Mouse (Mus musculus): ENCODE measurements around the gene Laptm5. TPM values are rescaled to one million over a fixed set of nuclear protein-coding genes. Genes with fewer than 3 reads are reported as not detected.
A peak's percentile ranks its signal among the peaks of the same experiment; 100 is the strongest.

Laptm5 gene
- polyA plus RNA-seq, 1 experiment from 2014 or later: 27.6 TPM

GRCm38 (mm10) chr4:130878273-130879047, 34.5 kb upstream of the Laptm5 start:
- peaks cover 16% of the 10 kb centered on the region; the same call in 1 of the 2 replicates for H3K27me3 ChIP-seq (replicated peaks; ENCODE audit: control insufficient read depth, insufficient read depth, low read length)
- peak overlapping the region; percentile 9; the same call in 1 of the 2 replicates for H3K27ac ChIP-seq (ENCODE audit: low read depth, low read length)
- H3K9me3 ChIP-seq (replicated peaks; ENCODE audit: control insufficient read depth, low read length): no peaks in the 10 kb centered on the region
- H3K4me2 ChIP-seq (ENCODE audit: low read length): peak overlapping the region; percentile 43
- no peaks in the 10 kb centered on the region for H3K36me3 ChIP-seq (ENCODE audit: control insufficient read depth, insufficient read depth, low read length)
- peak; percentile 94 for DNase-seq (ENCODE audit: low spot score)
- WGBS: 7% methylated on average over 21 of the region's 21 CpGs
- peak; percentile 81 for ATAC-seq
- peaks cover 11% of the 10 kb centered on the region; the same call in 1 of the 2 replicates for H3K4me1 ChIP-seq (ENCODE audit: control insufficient read depth, insufficient read depth, low read length)
- H3K9ac ChIP-seq (ENCODE audit: low read length): peak overlapping the region; percentile 52
- no peak overlapping the region for H3K4me3 ChIP-seq (ENCODE audit: low read depth, low read length)

GRCm38 (mm10) chr4:130879048-130879384, 33.9 kb upstream of the Laptm5 start:
- H3K9me3 ChIP-seq (replicated peaks; ENCODE audit: control insufficient read depth, low read length): no peaks in the 10 kb centered on the region
- no peaks in the 10 kb centered on the region for H3K36me3 ChIP-seq (ENCODE audit: control insufficient read depth, insufficient read depth, low read length)
- peaks cover 16% of the 10 kb centered on the region; the same call in 1 of the 2 replicates for H3K27me3 ChIP-seq (replicated peaks; ENCODE audit: control insufficient read depth, insufficient read depth, low read length)
- H3K4me3 ChIP-seq (ENCODE audit: low read depth, low read length): no peak overlapping the region
- ATAC-seq: peak; percentile 31; the same call in 1 of the 2 replicates
- WGBS: 81% methylated on average over 1 of the region's 1 CpGs
- H3K27ac ChIP-seq (ENCODE audit: low read depth, low read length): no peak overlapping the region
- no peak overlapping the region for H3K4me2 ChIP-seq (ENCODE audit: low read length)
- H3K4me1 ChIP-seq (ENCODE audit: control insufficient read depth, insufficient read depth, low read length): peaks cover 12% of the 10 kb centered on the region; the same call in 1 of the 2 replicates
- DNase-seq (ENCODE audit: low spot score): no peak
- peak overlapping the region; percentile 52 for H3K9ac ChIP-seq (ENCODE audit: low read length)

DNA sequence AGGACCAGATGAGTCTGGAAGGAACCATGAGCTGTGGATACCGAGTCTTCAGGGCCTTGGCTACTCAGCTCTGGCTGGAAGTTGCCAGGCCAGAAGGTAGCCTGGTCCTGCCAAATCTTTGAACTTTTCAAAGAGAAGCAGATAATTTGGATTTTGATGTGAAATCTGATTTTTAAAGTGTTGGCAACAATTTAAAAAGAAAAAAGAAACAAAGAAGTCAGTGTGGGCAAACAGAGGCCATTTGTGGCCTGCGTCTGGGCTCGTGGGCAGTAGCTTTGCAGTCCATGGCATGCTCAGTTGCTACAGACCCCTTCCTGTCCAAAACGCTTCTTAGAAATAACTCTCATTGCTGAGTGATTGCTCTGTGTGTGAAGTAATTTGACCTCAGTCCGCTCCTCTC, 31.6 kb upstream of the Laptm5 start:
- no peak overlapping the region for H3K9ac ChIP-seq (ENCODE audit: low read length)
- no peaks in the 10 kb centered on the region for H3K36me3 ChIP-seq (ENCODE audit: control insufficient read depth, insufficient read depth, low read length)
- no peaks in the 10 kb centered on the region for H3K9me3 ChIP-seq (replicated peaks; ENCODE audit: control insufficient read depth, low read length)
- no peak overlapping the region for H3K4me3 ChIP-seq (ENCODE audit: low read depth, low read length)
- peaks cover 6% of the 10 kb centered on the region; the same call in 1 of the 2 replicates for H3K4me1 ChIP-seq (ENCODE audit: control insufficient read depth, insufficient read depth, low read length)
- peaks cover 10% of the 10 kb centered on the region; the same call in 1 of the 2 replicates for H3K27me3 ChIP-seq (replicated peaks; ENCODE audit: control insufficient read depth, insufficient read depth, low read length)
- H3K4me2 ChIP-seq (ENCODE audit: low read length): no peak overlapping the region
- 76% methylated on average over 5 of the region's 5 CpGs for WGBS
- ATAC-seq: no peak
- H3K27ac ChIP-seq (ENCODE audit: low read depth, low read length): no peak overlapping the region
- no peak for DNase-seq (ENCODE audit: low spot score)

GRCm38 (mm10) chr4:130882762-130883161, 30.2 kb upstream of the Laptm5 start:
- 75% methylated on average over 15 of the region's 15 CpGs for WGBS
- DNase-seq (ENCODE audit: low spot score) (no peak), ATAC-seq (no peak)
- H3K4me1 ChIP-seq (ENCODE audit: control insufficient read depth, insufficient read depth, low read length): peaks cover 6% of the 10 kb centered on the region; the same call in 1 of the 2 replicates
- no peak overlapping the region for H3K27ac ChIP-seq (ENCODE audit: low read depth, low read length)
- no peak overlapping the region for H3K9ac ChIP-seq (ENCODE audit: low read length)
- no peaks in the 10 kb centered on the region for H3K9me3 ChIP-seq (replicated peaks; ENCODE audit: control insufficient read depth, low read length)
- H3K4me2 ChIP-seq (ENCODE audit: low read length): no peak overlapping the region
- H3K4me3 ChIP-seq (ENCODE audit: low read depth, low read length): no peak overlapping the region
- 0 out of 2 replicates have a peak, but pooled peaks cover 2% of the 10 kb centered on the region for H3K27me3 ChIP-seq (replicated peaks; ENCODE audit: control insufficient read depth, insufficient read depth, low read length)
- no peaks in the 10 kb centered on the region for H3K36me3 ChIP-seq (ENCODE audit: control insufficient read depth, insufficient read depth, low read length)

GRCm38 (mm10) chr4:130883820-130884533, 28.9 kb upstream of the Laptm5 start:
- Histone ChIP-seq H3K9ac (ENCODE audit: low read length) (no peak overlapping the region), H3K4me3 (ENCODE audit: low read depth, low read length) (no peak overlapping the region), H3K4me1 (ENCODE audit: control insufficient read depth, insufficient read depth, low read length) (peaks cover 4% of the 10 kb centered on the region; the same call in 1 of the 2 replicates), H3K27ac (ENCODE audit: low read depth, low read length) (peak overlapping the region; percentile 33; the same call in 1 of the 2 replicates), H3K27me3 (replicated peaks; ENCODE audit: control insufficient read depth, insufficient read depth, low read length) (0 out of 2 replicates have a peak, but pooled peaks cover 2% of the 10 kb centered on the region), H3K9me3 (replicated peaks; ENCODE audit: control insufficient read depth, low read length) (no peaks in the 10 kb centered on the region), H3K4me2 (ENCODE audit: low read length) (no peak overlapping the region), H3K36me3 (ENCODE audit: control insufficient read depth, insufficient read depth, low read length) (no peaks in the 10 kb centered on the region)
- DNase-seq (ENCODE audit: low spot score) (peak; percentile 77), ATAC-seq (peak; percentile 68; the same call in 1 of the 2 replicates)
- WGBS: 40% methylated on average over 13 of the region's 13 CpGs

DNA sequence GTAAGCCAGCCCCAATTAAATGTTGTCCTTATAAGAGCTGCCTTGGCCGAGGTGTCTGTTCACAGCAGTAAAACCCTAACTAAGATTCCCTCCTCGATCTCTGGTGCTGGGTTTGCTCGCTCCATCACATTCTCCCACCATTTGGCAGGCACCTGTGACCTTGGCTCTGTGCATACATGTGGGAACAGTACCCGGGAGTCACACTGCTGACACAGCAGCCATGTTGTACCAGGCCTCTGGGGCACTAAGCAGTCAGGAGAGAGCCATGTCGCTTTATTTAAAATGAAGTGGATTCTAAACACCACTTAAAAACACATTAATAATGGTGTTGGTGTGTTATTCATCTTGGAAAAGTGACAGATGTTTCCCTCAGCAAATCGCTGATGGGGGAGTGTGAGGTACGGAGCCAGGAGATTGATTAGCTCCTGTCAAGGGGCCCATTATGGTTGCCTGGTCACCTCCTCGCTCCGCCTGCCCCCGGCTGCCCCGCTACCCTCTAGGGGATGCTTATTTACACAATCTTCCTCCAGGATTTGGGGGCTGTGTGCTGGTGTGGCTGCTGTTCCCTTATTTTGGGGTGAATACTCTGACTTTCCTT, 25.7 kb upstream of the Laptm5 start:
- ATAC-seq (no peak), DNase-seq (ENCODE audit: low spot score) (no peak)
- H3K9ac ChIP-seq (ENCODE audit: low read length): no peak overlapping the region
- H3K27ac ChIP-seq (ENCODE audit: low read depth, low read length): no peak overlapping the region
- H3K4me2 ChIP-seq (ENCODE audit: low read length): no peak overlapping the region
- H3K4me1 ChIP-seq (ENCODE audit: control insufficient read depth, insufficient read depth, low read length): peaks cover 4% of the 10 kb centered on the region; the same call in 1 of the 2 replicates
- no peaks in the 10 kb centered on the region for H3K9me3 ChIP-seq (replicated peaks; ENCODE audit: control insufficient read depth, low read length)
- H3K36me3 ChIP-seq (ENCODE audit: control insufficient read depth, insufficient read depth, low read length): no peaks in the 10 kb centered on the region
- 68% methylated on average over 11 of the region's 11 CpGs for WGBS
- no peaks in the 10 kb centered on the region for H3K27me3 ChIP-seq (replicated peaks; ENCODE audit: control insufficient read depth, insufficient read depth, low read length)
- H3K4me3 ChIP-seq (ENCODE audit: low read depth, low read length): no peak overlapping the region

DNA sequence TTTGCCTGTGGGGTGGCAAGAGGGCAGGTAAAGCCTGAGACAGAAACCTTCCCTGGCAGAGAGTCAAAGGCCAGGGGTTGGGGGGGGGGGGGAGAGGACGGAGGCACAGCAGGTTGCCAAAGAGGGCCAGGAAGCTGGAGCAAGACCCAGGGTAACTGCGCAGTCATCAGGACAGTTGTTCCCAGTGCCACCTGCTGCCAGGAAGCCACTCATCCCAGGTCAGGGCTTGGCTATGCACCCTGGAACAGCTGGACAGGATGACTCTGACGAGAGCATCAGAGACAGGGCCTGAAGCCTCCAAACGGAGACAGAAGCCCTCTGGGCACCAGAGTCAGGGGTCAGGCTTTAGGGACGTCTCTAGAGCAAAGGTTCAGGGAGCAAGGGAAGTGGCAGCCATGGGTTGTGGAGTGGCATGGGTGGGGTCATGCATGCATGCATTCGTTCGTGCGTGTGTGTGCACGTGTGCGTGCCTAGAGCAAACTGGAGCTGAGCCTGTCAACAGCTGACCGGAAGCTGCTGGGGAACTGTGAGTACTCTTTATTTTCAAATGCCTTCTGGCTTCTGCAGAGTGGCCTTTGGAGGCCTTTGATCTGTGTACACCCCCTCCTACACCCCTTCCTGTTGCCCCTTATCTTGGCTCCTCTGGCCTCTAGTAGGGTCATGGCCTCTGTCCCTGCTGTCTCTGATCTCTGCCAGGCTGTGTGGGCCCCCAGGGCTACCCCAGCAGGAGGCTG, 23.0 kb upstream of the Laptm5 start:
- Histone ChIP-seq H3K36me3 (ENCODE audit: control insufficient read depth, insufficient read depth, low read length) (no peaks in the 10 kb centered on the region), H3K4me1 (ENCODE audit: control insufficient read depth, insufficient read depth, low read length) (no peaks in the 10 kb centered on the region), H3K4me3 (ENCODE audit: low read depth, low read length) (no peak overlapping the region), H3K27ac (ENCODE audit: low read depth, low read length) (0 out of 2 replicates have a peak overlapping the region, but pooled peaks have one; percentile 5), H3K4me2 (ENCODE audit: low read length) (no peak overlapping the region), H3K9me3 (replicated peaks; ENCODE audit: control insufficient read depth, low read length) (no peaks in the 10 kb centered on the region), H3K27me3 (replicated peaks; ENCODE audit: control insufficient read depth, insufficient read depth, low read length) (no peaks in the 10 kb centered on the region), H3K9ac (ENCODE audit: low read length) (no peak overlapping the region)
- DNase-seq (ENCODE audit: low spot score) (no peak), ATAC-seq (no peak)
- WGBS: 70% methylated on average over 10 of the region's 11 CpGs

DNA sequence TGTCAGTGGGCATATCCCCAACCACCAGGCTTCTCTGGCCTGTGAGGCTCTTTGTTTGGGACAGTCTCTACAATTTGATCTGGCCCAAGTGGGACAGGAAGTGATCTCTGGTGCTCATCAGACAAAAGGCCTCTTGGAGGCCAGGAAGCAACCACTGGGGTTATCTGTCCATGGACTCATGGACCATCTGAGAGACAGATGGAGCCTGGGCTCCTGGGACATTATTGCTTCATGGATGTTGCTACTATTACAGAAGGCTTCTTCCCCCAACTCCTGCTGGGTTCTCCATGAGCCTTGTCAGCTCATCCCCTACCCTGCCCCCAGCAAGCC, 22.4 kb upstream of the Laptm5 start:
- ATAC-seq: no peak
- no peak overlapping the region for H3K4me2 ChIP-seq (ENCODE audit: low read length)
- H3K27me3 ChIP-seq (replicated peaks; ENCODE audit: control insufficient read depth, insufficient read depth, low read length): no peaks in the 10 kb centered on the region
- H3K9me3 ChIP-seq (replicated peaks; ENCODE audit: control insufficient read depth, low read length): no peaks in the 10 kb centered on the region
- no peaks in the 10 kb centered on the region for H3K4me1 ChIP-seq (ENCODE audit: control insufficient read depth, insufficient read depth, low read length)
- no peak overlapping the region for H3K9ac ChIP-seq (ENCODE audit: low read length)
- H3K36me3 ChIP-seq (ENCODE audit: control insufficient read depth, insufficient read depth, low read length): no peaks in the 10 kb centered on the region
- H3K27ac ChIP-seq (ENCODE audit: low read depth, low read length): 0 out of 2 replicates have a peak overlapping the region, but pooled peaks have one; percentile 5
- DNase-seq (ENCODE audit: low spot score): no peak
- no peak overlapping the region for H3K4me3 ChIP-seq (ENCODE audit: low read depth, low read length)

All from forebrain, embryonic 14.5 days (tissue).